Mouse (Mus musculus): Measurements from ENCODE around the gene Scube3.

The Scube3 gene

DNA sequence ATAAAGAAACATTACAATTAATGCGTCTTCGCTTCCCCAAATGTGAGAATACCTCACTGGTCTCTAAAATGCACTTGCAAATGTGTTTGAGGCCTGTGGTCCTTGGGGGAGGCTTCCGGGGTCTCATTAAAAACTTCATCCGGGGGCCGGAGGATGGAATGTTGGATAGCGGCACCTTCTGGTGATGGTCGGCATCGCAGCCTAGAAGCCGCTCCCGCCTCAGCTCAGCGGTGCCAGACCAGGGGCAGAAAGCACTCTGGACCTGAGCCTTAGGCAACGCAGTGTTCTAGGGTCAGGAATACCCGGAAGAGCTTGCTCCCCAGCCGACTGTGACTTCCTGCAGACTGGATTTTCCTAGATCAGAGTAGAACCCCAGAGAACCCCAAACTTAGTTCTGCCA lies 8.7 kb upstream of the Scube3 start:
- peak; percentile 48 for DNase-seq (ENCODE audit: low spot score)

DNA sequence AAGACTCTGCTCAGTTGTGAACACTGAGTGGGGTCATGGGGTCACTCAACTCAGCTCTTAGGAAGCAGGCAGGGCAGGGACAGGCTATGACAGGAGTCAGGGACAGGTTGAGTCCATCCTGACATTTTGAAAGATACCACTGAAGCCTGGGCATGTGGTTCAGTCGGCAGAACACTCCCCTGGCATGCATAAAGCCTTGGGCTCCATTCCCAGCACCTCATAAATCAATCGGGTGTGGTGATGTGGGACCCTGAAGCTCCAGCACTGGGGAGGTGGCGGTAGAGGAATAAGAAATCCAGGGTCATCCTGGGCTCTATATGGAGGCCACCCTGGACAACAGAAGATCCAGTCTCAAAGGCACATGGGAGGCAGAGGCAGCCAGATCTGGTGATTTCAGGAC lies 6.4 kb upstream of the Scube3 start:
- no peak for DNase-seq (ENCODE audit: low spot score)

DNA sequence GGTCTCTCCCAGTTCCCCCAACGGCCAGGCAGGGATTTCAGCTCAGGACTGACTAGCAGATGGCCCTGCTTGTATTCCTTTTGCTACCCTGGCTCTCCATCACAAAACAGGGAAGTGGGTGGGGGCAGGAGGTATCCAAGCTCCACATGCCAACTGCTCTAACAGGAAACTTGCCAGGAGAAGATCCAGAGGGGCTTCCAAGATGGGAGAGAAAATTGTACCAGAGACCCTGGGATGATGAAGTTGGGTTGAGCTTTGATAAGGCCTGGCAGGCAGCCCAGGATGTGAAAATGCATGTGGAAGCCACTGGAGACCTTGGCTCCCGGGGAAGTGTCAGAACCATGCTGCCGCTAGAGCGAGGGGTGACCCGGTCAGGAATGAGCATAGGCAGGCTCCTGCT lies 5.7 kb upstream of the Scube3 start:
- DNase-seq (ENCODE audit: low spot score): no peak

DNA sequence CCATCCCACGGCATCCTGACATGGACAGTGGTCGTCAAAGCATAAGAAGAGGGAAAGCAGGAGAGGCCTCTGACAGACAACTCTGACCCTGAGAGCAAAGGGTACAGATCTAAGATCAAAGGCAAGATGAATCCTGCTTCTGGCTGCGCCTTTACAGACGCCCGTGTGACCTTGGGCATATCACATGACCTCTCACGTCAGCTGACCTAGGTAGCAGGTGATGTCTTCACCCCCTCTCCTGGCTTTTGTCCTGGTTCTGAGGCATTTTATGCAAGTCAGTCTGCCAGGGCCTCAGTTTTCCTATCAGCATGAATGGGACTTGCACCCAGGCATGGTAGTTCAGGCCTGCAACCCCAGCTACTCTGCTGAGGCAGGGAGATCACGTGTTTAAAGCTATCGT lies 3.9 kb upstream of the Scube3 start:
- no peak for DNase-seq (ENCODE audit: low spot score)

DNA sequence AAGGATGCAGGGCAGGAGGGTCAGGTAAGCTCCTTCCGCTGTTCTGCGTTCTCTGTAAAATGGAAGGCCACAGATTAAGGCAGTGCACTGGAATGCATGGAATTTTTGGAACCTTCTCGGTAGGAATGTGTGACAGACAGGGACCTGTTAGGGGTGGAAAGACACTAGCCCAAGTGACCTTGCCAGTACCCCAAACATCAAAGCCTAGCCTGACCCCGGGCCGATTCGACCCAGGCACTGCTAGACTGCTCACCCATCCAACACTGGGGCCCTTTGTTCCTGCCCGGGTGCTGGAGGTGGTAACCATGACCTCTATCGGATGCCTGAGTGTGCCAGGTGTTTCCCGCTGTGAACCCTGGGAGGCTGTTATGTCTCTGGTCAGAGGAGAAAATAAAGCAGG lies 3.3 kb upstream of the Scube3 start:
- no peak for DNase-seq (ENCODE audit: low spot score)

DNA sequence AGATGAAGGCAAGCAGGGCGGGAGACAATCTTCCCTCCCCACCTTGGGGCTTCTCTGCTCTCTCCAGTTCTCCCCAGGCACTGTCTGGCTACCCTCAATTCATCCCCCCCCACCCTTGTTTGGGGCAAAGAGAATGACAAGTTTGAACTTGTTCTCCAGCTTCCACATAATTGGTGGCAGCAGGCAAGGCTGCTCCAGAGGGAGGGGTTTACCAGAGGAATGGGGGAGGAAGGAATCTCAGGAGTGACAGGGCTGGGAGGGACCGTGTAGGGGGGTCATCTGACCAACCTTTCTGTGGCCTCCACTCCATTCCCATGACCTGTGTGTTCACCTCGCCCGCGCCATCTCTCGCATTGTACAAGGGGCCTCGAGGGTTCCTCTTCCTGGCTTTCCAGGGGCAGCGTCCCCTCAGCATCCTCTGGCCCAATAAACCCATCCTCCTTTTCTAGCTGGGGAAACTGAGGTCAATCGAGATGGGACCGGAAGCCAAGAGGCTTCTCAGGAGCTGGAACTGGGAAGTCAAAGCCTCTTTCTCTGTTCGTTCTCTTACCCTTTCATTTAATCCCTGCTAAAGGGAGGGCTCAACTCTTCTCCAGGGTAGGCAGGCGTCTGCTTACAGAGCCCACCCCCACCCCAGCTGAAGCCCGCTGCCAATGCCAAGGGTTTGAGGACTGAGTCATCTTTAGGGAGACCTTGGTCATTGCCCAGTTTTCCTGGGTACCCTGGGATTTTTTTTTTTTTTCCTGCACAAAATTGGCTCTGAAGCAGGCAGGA lies 1.3 kb upstream of the Scube3 start:
- no peak for DNase-seq (ENCODE audit: low spot score)

DNA sequence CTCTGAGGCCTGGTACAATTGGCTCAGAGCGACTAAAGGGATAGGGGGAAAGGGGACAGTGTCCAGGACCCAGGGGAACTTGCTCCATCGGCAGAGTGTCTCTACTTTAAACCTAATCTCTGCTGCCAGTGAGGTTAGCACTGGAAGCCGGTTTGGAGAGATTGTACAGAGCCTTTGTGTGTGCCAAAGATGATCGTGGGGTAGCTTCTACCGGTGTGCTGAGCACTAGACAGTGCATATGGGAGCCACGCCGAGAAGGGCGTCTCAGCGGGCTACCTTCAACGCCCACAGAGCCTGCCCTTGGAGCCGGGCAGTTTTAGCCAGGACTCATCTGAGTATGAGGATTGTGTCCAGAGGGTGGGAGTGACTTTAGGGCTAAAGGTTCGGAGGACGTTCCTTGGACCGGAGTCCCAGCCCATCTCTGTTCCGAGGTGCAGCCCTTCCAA lies 713 bp upstream of the Scube3 start:
- no peak for DNase-seq (ENCODE audit: low spot score)

DNA sequence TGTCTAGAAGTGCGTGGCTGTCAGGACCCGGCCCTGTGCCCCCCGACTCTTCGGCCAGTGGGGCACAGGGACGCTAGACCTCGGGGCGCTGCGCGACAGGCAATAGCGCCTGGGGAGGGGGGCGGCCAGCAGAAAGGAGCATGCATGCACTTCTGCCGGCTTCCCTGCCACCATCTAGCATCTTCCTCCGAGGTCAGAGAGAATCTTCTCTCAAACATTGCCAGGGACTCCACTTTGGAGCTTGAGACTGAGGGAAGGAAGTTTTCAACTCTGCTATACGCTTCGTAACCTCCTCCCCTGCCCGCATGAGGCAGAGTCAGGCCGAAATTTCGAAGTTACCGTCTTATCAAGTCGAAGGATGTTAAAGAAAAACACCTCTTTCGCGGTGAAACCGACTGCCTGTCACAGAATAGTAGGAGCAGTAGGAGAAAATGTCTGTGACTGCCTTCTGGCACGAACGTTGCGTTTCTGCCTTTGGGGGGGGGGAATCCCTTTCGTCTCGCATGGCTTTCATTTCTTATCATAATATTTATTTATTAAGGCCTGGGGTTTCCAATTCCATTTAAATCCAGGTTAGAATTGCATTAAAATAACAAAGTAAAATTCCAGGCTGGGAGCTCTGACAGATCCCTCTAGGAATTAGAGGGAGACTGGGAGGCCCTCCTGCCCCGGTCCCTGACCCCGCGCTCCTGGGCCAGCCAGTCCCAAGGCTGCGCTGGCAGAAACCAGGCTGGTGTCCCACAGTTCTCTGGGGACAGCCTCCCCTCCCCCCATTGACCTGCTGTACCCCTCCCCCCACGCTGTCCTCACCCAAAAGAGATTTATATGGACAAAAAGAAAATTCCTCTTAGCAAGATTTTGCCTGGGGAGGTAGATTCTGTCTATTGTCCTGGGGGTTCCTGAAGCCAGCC lies 1.0 kb downstream of the Scube3 start:
- no peak for DNase-seq (ENCODE audit: low spot score)

DNA sequence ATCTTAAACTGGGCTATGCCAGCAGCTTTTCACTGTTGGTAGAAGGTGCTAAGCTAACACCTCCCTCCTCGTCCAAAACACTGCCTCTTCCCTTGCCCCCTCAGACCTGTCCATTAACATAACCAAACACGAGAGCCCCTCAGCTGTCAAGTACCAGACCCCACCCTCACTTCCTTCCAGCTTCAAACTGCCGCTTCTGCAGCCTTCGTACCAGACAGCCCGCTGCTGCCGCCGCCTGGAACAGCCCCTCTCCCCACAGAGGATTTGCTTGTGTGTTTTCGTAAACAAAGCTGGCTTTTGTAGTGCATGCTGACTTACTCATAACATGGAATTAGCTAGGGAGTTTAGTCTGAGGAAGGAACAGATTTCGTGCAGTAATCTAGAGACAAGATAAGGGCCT lies 1.8 kb downstream of the Scube3 start:
- no peak for DNase-seq (ENCODE audit: low spot score)

DNA sequence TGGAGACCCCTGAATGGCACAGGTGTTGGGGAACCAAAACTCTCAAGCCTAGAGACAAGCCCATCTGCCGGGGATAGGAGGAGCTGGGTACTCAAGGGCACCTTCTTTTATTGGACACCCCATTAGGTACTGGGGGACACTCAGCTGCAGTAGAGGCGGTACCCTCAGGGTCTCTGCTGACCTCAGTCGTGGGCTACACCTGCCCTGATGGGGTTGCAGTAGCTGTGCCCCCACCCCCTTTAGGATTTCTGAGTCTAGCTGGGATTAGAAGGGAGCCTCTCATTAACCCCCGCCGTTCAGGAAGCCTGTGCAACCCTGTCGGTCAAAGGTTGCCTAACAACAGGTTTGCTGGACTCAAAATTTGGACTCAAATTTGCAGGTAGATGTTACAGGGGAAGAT lies 2.3 kb downstream of the Scube3 start:
- no peak for DNase-seq (ENCODE audit: low spot score)

DNA sequence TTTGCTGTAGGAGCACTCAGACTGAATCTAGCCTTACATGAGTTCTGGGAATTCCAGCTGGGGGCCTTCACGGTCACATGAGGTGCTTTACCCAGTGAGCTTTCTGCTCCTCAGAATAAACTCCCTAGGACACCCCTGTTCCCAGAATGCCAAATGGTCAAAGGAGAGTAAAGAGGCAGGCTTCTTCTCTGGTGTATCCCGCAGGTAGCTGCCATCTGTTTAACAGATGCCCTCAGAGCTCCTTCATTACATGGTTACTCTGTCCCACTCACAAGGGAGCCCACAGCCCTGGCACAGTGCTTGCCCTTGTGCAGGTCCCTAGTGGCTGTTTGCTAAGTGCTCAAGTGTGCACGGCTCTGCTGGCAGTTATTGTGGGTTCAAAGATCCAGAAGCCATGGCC lies 6.3 kb downstream of the Scube3 start:
- no peak for DNase-seq (ENCODE audit: low spot score)

DNA sequence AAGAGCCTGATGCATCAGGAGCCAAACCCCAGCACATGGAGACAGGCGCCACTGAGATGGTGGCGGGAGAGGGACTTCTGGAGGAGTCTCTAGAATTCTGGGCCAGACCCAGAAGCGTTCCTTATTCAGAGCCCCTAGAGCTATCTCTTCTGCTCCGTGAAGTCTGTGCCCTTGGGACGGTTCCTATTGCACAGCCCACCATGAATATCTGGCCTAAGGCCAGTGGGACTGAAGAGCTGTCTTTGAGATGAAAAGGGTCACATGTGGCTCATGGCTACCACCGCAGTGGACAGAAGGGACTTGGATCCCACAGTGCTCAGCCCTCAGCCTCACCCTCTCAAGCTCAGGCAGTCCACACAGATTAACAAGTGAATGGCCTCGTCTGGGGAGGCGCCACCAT lies 7.8 kb downstream of the Scube3 start:
- DNase-seq (ENCODE audit: low spot score): no peak

DNA sequence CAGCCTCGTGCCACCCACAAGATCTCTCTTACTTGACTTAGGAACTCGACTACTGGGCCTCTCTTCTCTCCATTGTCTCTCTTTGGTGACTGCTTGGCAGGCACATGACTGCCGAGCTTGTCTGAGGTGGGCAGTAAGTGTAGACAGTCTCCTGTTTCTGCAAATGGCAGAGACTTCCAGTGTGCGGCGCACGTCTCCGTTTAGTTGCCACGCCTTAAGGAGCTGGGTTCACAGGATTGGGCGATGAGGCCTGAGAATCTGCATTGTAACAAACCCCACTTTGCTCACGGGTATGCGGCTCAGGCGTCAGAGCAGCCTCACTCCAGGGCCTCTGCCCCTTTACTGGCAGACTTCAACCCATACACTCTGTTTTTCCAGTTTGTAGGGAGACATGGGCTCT lies 8.5 kb downstream of the Scube3 start:
- DNase-seq (ENCODE audit: low spot score): no peak

DNA sequence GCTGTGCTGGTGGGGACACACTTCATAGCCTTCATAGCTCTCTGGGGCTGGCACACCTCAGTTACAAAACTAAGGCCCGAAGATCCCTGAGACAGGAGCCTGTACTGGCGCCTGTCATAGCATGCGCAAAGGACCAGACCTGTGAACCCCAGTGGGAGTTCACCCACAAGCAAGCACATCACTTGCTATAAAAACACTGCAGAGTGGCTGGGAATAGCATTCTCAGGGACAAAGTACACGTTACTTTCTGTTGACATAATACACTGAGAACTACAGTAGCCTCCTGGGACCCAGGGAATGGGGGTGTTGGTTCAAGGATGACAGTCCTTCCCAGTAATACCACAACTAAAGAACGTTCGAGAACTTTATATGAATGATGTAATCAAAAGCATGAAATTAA lies 11.2 kb downstream of the Scube3 start:
- no peak for DNase-seq (ENCODE audit: low spot score)

DNA sequence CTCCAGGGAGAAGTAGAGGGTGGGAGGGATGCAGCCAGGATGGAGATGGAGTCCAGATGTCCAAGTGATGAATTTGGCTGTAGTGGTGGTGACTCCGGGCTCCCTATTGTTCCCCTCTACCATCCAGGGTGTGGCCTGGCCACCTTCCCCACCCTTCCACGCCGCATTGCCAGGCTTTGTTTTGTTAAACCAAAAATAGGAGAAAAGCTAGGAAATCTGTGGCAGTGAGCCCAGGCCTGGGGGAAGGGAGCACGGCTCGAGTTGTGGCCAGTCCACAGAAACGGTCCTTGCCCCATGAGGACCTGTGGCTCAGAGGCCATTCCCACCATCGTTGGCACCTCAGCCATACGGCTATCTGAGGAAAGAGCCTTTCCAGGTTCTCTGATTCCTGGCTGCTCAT lies 13.0 kb downstream of the Scube3 start:
- DNase-seq (ENCODE audit: low spot score): no peak

DNA sequence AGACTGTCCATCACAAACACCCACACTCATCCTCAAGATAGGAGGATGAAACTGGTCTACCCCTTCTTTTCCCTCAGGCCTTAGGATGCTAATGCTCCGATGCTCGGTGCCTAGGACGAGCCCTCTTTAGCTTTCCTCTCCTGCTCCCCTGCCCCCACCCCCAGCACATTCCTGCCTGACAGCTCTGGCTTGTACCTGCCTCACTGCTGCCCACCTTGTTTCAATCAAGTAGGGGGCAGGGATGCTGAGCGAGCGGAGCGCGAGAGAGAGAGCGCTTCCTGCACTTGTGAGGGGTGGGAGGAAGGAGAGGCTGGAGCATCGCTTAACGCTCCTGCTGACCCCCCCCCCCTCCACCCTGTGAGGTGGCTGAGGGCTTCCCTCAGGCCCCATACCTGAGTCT lies 18.4 kb downstream of the Scube3 start:
- no peak for DNase-seq (ENCODE audit: low spot score)

DNA sequence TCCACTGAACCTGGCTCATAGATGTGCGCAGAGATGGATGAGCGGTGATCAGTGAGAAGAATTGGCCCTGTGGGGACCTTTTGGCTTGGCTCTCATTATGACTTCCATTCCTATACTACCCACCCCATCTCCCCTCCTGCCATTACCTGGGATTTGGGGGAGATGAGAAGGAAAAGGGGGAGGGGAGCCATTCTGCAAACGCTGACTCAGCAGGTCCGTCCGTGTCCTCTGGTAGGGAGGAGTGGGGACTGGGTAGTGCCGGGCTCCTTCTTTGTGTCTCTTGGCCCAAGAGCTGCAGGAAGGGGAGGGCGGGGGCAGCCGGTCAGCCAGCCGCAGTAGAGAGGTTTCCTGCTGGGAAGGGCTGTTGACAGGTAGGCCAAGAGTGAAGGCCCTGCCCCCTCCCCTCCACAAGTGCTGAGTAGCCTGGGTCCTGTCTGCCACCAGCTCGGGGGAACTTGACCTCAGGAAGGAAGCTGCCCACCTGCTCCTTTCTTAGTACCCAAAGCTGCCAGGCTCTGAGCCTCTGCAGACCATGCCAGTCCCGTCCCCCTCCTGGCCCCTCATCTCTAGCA lies 19.5 kb downstream of the Scube3 start:
- DNase-seq (ENCODE audit: low spot score): no peak

DNA sequence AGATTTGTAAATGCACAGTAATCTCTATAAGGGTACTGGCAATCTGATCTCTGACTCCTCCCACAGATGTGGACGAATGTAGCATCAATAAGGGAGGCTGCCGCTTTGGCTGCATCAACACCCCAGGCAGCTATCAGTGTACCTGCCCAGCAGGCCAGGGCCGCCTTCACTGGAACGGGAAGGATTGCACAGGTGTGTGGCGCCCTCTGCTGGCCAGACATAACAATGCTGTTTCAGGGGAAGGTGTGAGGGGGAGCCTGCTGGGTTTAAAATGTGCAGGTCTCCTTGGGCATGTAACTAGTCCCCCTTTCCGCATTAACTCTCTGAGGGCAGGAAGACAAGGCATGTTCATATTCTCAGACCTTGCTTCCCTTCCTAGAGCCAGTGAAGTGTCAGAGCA lies 21.7 kb downstream of the Scube3 start:
- peak; percentile 78 for DNase-seq (ENCODE audit: low spot score)

DNA sequence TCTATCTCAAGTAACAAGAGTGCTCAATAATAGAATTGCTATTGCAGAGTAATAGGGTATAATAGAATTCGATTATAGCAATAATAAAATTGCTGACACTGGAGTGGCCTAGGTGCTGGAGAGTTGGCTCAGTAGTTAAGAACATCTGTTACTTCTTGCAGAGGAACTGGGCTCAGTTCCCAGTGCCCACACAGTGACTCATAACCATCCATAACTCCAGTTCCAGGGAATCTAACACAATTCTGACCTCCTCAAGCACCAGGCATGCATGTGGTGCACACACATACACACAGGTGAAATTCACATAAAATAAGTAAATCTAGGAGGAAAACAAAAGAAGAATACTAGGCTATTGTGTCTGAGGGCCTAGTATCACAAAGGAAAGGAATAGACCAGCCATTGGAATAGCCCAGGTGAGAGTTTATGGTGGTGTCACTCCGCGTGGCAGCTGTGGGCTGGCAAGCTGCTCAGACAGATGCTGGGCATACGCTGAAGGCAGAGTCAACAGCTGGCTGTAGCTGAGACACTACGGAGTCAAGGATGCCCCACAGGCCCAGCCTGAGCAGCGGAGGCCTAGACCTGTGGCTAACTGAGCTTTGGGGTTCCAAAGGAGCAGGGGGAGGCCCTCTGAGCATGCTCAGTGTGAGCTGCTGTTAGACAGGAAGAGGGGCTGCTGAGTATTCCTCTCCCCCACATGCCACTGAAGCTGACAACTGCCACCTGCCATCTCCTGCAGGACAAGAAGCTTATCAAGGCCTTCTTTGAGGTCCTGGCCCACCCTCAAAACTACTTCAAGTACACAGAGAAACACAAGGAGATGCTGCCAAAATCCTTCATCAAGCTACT lies 28.7 kb downstream of the Scube3 start:
- DNase-seq (ENCODE audit: low spot score): peak; percentile 51

DNA sequence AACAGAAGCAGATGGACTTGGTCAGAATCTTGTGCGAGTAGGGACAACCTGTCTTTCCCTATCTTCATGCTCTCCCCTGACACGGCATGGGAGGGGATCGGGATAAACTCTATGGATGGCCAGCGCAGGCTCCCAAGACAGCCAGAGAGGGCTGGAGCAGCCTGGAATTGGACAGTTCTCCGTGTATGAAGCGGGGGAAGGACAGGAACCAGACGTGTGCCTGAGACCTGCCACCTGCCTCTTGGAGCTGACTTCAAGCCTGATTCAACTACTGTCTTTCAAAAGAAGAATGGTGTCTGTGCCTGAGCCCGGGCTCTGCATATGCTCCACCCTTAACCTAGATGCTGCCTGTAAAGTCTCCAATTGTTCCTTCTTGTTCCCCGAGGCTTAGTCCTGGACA lies 30.7 kb downstream of the Scube3 start:
- DNase-seq (ENCODE audit: low spot score): no peak

DNA sequence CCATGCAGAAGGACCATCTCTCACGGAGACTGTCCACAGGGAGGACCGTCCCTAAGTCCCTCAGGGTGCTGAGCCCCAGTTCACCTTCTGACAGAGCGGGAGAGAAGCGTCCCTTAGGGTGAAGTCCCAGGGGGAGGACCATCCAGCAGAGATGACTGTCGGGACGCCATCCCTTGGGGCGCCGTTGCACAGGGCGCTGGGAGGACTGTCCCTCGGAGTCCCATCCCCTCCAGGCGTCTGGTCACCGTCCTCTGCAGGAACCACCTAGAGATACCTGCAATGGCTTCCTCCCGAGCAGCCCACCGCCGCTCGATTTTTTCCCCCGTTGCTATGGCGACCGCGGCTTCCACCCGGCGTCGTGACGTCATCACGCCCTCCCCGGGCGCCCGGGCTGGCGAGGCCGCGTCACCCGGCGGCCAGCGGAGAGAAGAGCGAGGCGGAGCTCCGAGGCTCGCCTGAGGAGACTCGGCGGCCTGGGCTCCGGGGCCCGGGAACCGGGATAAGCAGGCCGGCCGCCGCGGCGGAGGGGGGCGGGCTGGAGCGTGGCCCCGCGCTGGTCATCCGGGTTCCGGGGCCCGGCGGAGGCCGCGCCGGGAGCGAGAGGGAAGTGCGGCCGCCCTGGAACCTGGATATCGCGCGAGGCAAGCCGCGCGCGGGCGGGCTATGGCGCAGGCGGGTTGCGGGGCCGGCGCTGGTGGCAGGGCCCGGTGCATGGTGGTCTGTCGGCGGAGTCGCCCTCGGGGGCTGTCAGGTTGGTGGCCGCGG lies 35.0 kb downstream of the Scube3 start, which contains the start of gene Zfp523:
Zfp523 (plus strand) TSS at position 355 of the 765 bp plus-strand sequence.
- peak; percentile 91 for DNase-seq (ENCODE audit: low spot score)
